Mouse (Mus musculus): ENCODE measurements at regions not wholly inside any gene's neighbourhood (a gene's known extent, or its start where the extent isn't known, plus 50 kb on each side); places are given as distances from the start of the nearest gene placed in this dataset.

DNA sequence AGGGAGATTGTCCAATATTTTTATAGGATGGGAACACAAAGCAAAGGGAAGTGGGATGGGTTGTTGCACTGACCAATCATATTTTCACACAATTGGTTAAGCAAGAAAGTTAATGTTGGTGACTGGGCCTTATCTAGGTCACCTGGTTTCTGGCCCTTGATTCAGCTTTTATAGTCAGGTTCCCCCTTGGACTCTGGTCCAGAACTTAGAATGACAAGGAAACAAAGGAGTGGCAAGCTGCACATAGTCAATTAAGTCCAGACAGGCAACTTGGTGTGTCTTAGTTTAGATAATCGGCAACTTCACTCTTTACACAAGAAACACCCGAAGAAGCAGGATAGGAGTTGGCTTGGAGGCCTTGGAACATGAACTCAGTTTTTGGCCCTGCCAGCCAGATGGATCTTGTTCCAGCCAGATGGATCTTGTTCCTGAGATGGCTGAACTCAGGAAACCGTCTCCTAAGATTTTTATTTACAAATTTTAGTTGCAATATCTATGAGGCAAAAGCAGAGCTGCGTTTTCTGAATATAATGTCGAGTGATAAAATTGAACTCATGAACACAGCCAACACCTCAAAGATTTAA lies 212.9 kb upstream of the Gm11042 start:
- Histone ChIP-seq H3K4me1 (ENCODE audit: control insufficient read depth, insufficient read depth, low read length) (no peaks in the 10 kb centered on the region; the same call in 1 of the 2 replicates), H3K4me3 (ENCODE audit: insufficient read depth, low read length) (no peak overlapping the region), H3K27ac (ENCODE audit: insufficient read depth, low read length) (no peak overlapping the region)
- TF ChIP-seq POLR2A (IDR thresholded peaks at IDR 0.05; ENCODE audit: extremely low read depth, insufficient read depth, low read length), result no peak
- no peak for TF ChIP-seq CTCF (IDR thresholded peaks at IDR 0.05; ENCODE audit: extremely low read depth, insufficient read depth, low read length)

DNA sequence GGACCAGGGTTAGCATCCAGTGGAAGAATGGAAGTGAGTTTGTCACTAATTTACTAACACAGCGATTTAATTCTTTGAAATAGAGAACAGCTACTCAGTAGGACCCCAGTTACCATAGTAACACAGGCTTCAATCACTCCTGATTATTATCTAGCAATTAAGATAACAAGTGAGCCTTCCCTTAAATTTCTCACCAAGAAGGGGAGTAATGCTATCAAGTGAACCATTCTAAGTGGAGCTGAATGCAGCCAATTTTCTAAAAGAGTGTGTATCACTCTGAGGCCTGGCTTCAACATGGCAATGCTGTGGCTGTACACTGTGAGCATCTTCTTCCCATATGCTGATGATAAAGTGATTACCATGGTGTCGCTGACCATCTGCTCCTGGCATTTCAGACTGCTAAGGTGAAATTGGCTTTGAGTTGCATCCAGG lies 211.0 kb upstream of the Gm11042 start:
- no peak overlapping the region for H3K4me3 ChIP-seq (ENCODE audit: insufficient read depth, low read length)
- TF ChIP-seq CTCF (IDR thresholded peaks at IDR 0.05; ENCODE audit: extremely low read depth, insufficient read depth, low read length) (no peak), POLR2A (IDR thresholded peaks at IDR 0.05; ENCODE audit: extremely low read depth, insufficient read depth, low read length) (no peak)
- H3K27ac ChIP-seq (ENCODE audit: insufficient read depth, low read length), result no peak overlapping the region
- no peaks in the 10 kb centered on the region; the same call in 1 of the 2 replicates for H3K4me1 ChIP-seq (ENCODE audit: control insufficient read depth, insufficient read depth, low read length)

DNA sequence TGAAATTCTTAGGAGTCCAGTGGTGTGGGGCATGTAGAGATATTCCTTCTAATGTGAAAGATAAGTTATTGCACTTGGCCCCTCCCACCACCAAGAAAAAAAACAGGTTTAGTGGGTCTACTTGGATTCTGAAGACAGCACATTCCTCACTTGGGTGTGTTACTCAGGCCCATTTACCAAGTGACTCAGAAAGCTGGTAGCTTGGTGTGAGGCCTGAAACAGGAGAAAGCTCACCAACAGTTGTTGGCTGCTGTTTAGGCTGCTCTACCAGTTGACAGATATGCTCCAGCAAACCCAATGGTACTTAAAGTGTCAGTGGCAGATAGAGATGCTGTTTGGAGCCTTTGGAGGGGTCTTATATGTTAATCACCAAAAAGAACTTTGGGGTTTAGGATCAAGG lies 207.8 kb upstream of the Gm11042 start:
- H3K4me3 ChIP-seq (ENCODE audit: insufficient read depth, low read length), result no peak overlapping the region
- no peak overlapping the region for H3K27ac ChIP-seq (ENCODE audit: insufficient read depth, low read length)
- TF ChIP-seq POLR2A (IDR thresholded peaks at IDR 0.05; ENCODE audit: extremely low read depth, insufficient read depth, low read length), result no peak
- TF ChIP-seq CTCF (IDR thresholded peaks at IDR 0.05; ENCODE audit: extremely low read depth, insufficient read depth, low read length), result no peak
- no peaks in the 10 kb centered on the region; the same call in 1 of the 2 replicates for H3K4me1 ChIP-seq (ENCODE audit: control insufficient read depth, insufficient read depth, low read length)

DNA sequence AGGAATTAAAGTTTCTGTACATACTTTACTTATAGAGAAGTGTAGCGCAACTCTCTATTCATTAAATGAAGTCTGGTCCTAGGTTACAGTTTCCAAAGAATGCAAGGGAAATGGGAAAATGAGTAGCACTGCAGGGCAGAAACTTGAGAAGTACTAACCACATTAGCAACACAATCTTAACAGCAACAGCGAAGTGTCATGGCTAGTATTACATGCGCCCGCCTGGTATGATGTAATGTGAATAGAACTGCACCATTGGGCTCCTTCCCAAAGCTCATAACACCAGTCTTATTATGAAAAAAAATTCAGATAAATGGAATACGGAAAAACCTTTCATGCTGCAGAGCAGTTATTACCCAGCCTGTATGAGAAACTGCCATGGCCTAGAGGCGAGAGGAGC lies 201.8 kb upstream of the Gm11042 start:
- Histone ChIP-seq H3K4me1 (ENCODE audit: control insufficient read depth, insufficient read depth, low read length) (no peaks in the 10 kb centered on the region), H3K4me3 (ENCODE audit: insufficient read depth, low read length) (no peak overlapping the region), H3K27ac (ENCODE audit: insufficient read depth, low read length) (no peak overlapping the region)
- TF ChIP-seq CTCF (IDR thresholded peaks at IDR 0.05; ENCODE audit: extremely low read depth, insufficient read depth, low read length) (no peak), POLR2A (IDR thresholded peaks at IDR 0.05; ENCODE audit: extremely low read depth, insufficient read depth, low read length) (no peak)

DNA sequence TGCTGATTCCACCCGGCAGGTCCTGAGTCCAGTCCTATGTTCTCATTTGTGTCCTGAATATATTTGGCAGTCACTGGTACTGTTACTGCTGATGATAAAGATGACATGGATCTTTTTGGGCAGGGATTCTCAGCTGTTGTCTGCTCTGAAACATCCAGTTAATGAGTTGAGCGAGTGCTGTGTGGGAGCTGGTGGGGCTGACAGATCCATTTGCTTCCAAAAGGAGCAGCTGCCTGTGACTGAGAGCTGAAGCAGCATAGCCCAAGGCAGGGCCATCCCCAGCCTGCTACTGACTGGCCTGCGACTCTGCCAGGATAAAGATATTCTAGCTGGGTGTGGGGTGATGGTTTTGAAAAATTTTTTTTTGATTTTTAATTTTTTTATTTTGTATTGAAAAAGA lies 200.3 kb upstream of the Gm11042 start:
- Histone ChIP-seq H3K27ac (ENCODE audit: insufficient read depth, low read length) (no peak overlapping the region), H3K4me3 (ENCODE audit: insufficient read depth, low read length) (no peak overlapping the region), H3K4me1 (ENCODE audit: control insufficient read depth, insufficient read depth, low read length) (no peaks in the 10 kb centered on the region)
- TF ChIP-seq CTCF (IDR thresholded peaks at IDR 0.05; ENCODE audit: extremely low read depth, insufficient read depth, low read length) (no peak), POLR2A (IDR thresholded peaks at IDR 0.05; ENCODE audit: extremely low read depth, insufficient read depth, low read length) (no peak)

DNA sequence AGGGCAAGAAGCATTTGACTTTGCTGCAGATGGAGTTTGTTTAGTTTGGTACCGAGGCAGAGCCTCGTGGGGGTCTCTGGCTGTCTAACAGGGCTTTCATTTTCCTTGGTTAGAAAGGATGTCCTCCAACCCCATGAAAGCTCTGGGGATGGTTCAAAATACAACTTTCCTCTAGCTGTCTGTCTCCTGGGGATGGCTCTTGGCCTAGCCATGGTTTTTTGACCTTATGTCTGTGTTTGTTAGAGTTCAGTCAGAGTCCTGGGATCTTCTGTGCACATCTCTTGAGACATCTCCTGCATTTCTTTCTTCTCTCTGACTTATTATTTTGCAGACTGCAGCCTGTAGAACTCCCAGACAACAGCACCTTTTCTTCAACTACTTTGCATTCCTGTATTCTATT lies 186.6 kb upstream of the Gm11042 start:
- TF ChIP-seq CTCF (IDR thresholded peaks at IDR 0.05; ENCODE audit: extremely low read depth, insufficient read depth, low read length) (no peak), POLR2A (IDR thresholded peaks at IDR 0.05; ENCODE audit: extremely low read depth, insufficient read depth, low read length) (no peak)
- Histone ChIP-seq H3K4me3 (ENCODE audit: insufficient read depth, low read length) (no peak overlapping the region), H3K4me1 (ENCODE audit: control insufficient read depth, insufficient read depth, low read length) (no peaks in the 10 kb centered on the region), H3K27ac (ENCODE audit: insufficient read depth, low read length) (no peak overlapping the region)

DNA sequence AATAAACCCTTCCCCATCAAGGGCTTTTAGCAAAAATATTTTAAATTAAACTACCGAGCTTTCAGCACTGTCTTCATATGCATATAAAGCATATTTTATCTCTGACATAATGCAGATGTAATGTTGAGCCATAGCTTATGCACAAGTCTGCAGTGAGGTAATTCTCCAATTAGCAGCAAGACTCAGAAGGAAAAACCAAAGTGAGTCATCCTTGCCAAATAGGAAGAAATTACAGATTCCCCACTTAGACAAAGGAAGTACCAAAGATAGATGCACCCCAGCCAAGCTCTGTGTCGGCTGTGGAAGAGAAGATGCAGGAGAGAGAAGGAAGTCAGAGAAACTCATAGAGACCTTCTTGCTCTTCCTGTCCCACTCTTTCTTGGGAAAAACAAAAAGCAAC lies 161.4 kb upstream of the Gm11042 start:
- TF ChIP-seq CTCF (IDR thresholded peaks at IDR 0.05; ENCODE audit: extremely low read depth, insufficient read depth, low read length), result no peak
- TF ChIP-seq POLR2A (IDR thresholded peaks at IDR 0.05; ENCODE audit: extremely low read depth, insufficient read depth, low read length), result no peak
- no peak overlapping the region; the same call in 1 of the 2 replicates for H3K27ac ChIP-seq (ENCODE audit: insufficient read depth, low read length)
- no peak overlapping the region for H3K4me3 ChIP-seq (ENCODE audit: insufficient read depth, low read length)
- no peaks in the 10 kb centered on the region; the same call in 1 of the 2 replicates for H3K4me1 ChIP-seq (ENCODE audit: control insufficient read depth, insufficient read depth, low read length)

DNA sequence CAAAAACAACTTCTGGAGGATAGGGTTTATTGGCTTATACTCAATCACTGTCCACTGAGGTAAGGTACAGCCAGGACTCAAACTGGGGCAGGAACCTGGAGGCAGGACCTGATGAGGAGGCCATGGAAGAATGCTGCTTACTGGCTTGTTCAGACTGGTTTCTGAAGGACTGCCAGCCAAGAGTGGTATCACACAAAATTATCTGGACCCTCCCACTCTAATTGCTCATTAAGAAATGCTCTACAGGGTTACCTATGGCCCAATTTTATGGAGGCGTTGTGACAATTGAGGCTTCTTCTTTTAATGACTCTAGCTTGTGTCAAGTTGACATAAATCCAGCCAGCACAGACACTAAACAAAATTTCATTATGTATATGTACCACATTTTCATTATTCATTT lies 158.5 kb upstream of the Gm11042 start:
- Histone ChIP-seq H3K27ac (ENCODE audit: insufficient read depth, low read length) (no peak overlapping the region), H3K4me3 (ENCODE audit: insufficient read depth, low read length) (no peak overlapping the region), H3K4me1 (ENCODE audit: control insufficient read depth, insufficient read depth, low read length) (no peaks in the 10 kb centered on the region; the same call in 1 of the 2 replicates)
- no peak for TF ChIP-seq CTCF (IDR thresholded peaks at IDR 0.05; ENCODE audit: extremely low read depth, insufficient read depth, low read length)
- no peak for TF ChIP-seq POLR2A (IDR thresholded peaks at IDR 0.05; ENCODE audit: extremely low read depth, insufficient read depth, low read length)

DNA sequence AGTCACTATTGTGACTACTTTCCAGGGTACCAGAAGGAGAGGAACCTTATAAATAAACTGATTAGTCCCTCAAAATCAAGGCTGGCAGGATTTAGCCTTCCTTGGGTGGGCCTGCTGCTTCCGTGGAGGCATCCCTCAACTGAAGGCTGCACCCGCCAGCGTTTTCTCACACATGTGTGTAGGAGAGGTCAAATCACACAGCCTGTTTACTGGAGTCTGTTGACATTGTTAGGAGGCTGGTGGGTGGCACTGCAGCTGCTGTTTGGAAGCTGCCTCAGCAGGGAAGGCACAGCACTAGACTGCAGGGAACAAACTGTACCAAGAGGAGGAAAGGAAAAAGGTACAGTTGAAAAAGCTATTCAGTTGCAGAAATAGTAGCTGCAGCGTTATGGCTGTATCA lies 142.3 kb upstream of the Gm11042 start:
- no peaks in the 10 kb centered on the region; the same call in 1 of the 2 replicates for H3K4me1 ChIP-seq (ENCODE audit: control insufficient read depth, insufficient read depth, low read length)
- TF ChIP-seq CTCF (IDR thresholded peaks at IDR 0.05; ENCODE audit: extremely low read depth, insufficient read depth, low read length) (no peak), POLR2A (IDR thresholded peaks at IDR 0.05; ENCODE audit: extremely low read depth, insufficient read depth, low read length) (no peak)
- H3K4me3 ChIP-seq (ENCODE audit: insufficient read depth, low read length), result no peak overlapping the region
- peak overlapping the region; percentile 9; the same call in 1 of the 2 replicates for H3K27ac ChIP-seq (ENCODE audit: insufficient read depth, low read length)

DNA sequence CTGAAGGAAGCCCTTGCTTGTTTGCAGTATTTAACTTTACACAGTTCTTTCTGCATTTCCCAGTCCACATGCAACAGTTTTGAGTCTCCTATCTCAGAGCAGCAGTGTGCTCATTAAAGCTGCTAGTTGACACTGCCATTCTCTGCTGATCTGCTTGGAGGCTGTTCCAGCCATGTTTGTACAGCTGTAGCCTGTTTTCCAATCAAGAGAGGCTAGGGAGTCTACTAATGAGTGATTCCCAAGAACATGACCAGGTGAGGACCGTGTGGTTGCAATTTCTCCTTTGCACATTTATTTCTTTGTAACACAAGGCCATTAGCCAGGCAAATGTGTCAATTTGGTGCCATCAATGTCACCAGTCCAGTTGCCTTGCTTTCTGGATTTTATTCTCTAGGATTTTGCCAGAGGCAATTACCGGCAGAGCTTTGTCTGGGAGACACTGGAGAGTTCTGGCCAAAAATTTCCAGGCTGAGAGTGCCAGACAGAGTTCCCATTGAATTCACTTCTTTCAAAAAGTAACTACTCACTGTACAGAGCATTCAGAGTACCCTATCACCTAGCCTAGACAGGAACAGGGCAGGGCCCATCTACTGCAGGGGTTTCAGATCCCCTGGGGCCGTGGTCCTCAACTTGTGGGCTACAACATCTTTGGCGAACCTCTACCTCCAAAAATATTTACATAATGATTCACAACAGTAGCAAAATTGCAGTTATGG lies 136.3 kb upstream of the Gm11042 start:
- Histone ChIP-seq H3K4me3 (ENCODE audit: insufficient read depth, low read length) (no peak overlapping the region), H3K4me1 (ENCODE audit: control insufficient read depth, insufficient read depth, low read length) (no peaks in the 10 kb centered on the region), H3K27ac (ENCODE audit: insufficient read depth, low read length) (no peak overlapping the region)
- no peak for TF ChIP-seq POLR2A (IDR thresholded peaks at IDR 0.05; ENCODE audit: extremely low read depth, insufficient read depth, low read length)
- no peak for TF ChIP-seq CTCF (IDR thresholded peaks at IDR 0.05; ENCODE audit: extremely low read depth, insufficient read depth, low read length)
